Mouse (Mus musculus) liver, embryonic 12.5 days (tissue): Measurements from ENCODE around the gene Sema4c. TPM values are rescaled to one million over a fixed set of nuclear protein-coding genes. Genes with fewer than 3 reads are reported as not detected.

Experiments
- ATAC-seq: fragments of 200-750 bp; cut with Nextera tagmentation; 2 replicates; pipeline ENCODE4 v1.8.0; 2017; ENCODE audit warnings: moderate number of reproducible peaks, mild to moderate bottlenecking, moderate library complexity
- H3K27ac ChIP-seq: fragments of 300-500 bp; sonication (generic); 2 replicates; pipeline ENCODE4 v1.5.1; 2016; ENCODE audit warnings: mild to moderate bottlenecking
- H3K27me3 ChIP-seq: fragments of 300-500 bp; sonication (generic); replicated peaks from 2 replicates; pipeline ENCODE4 v1.6.1; 2016; ENCODE audit warnings: mild to moderate bottlenecking, moderate library complexity
- H3K36me3 ChIP-seq: fragments of 300-500 bp; sonication (generic); 2 replicates; pipeline ENCODE4 v1.6.1; 2016; ENCODE audit warnings: mild to moderate bottlenecking, moderate library complexity
- H3K4me1 ChIP-seq: fragments of 300-500 bp; sonication (generic); 2 replicates; pipeline ENCODE4 v1.6.1; 2016
- H3K4me2 ChIP-seq: fragments of 300-500 bp; sonication (generic); 2 replicates; pipeline ENCODE4 v1.6.1; 2016; ENCODE audit warnings: mild to moderate bottlenecking, moderate library complexity
- H3K4me3 ChIP-seq: fragments of 300-500 bp; sonication (generic); 2 replicates; pipeline ENCODE4 v1.5.1; 2016; ENCODE audit warnings: mild to moderate bottlenecking, moderate library complexity
- H3K9ac ChIP-seq: fragments of 300-500 bp; sonication (generic); 2 replicates; pipeline ENCODE4 v1.6.1; 2016; ENCODE audit warnings: mild to moderate bottlenecking, moderate library complexity
- H3K9me3 ChIP-seq: fragments of 300-500 bp; sonication (generic); replicated peaks from 2 replicates; pipeline ENCODE4 v1.6.1; 2016; ENCODE audit warnings: mild to moderate bottlenecking, moderate library complexity
- WGBS: fragments of 180-500 bp; shearing (Covaris S2); methylation state at CpG from one replicate; pipeline ENCODE4 v1.1.7; 2016; ENCODE audit not compliant: insufficient replicate concordance; 5-methylcytosine and 5-hydroxymethylcytosine counted together
- microRNA-seq: library from miRNA; unstranded; fragments of <30 nt; microRNA quantifications from one replicate; pipeline ENCODE4, GENCODE M21; 2017
- polyA plus RNA-seq: library from polyadenylated mRNA; unstranded; fragments of >200 nt; fragmentation: Nextera tagmentation; extraction: Ambion mirVana; gene quantifications from 2 replicates; pipeline ENCODE4 v1.2.1, GENCODE M21; 2016

Gene Sema4c
- polyA plus RNA-seq, 1 experiment from 2014 or later: 3.9 TPM

GRCm38 (mm10) chr1:36512089-36512965 is 45.8 kb downstream of the Sema4c start:
- H3K4me2 ChIP-seq: peak overlapping the region; percentile 98

GRCm38 (mm10) chr1:36511289-36512021 is 46.7 kb downstream of the Sema4c start, which contains the start of gene Cnnm3:
Cnnm3 (plus strand) TSS chr1:36511867.
- Histone ChIP-seq H3K4me1 (peaks cover 35% of the 10 kb centered on the region), H3K9ac (peak within 1 kb of the TSS; percentile 87), H3K27me3 (no peaks in the 10 kb centered on the region), H3K4me2 (peak within 1 kb of the TSS; percentile 98), H3K27ac (peak within 1 kb of the TSS; percentile 95), H3K9me3 (no peaks in the 10 kb centered on the region), H3K36me3 (peaks cover 17% of the 10 kb centered on the region), H3K4me3 (peak within 1 kb of the TSS; percentile 98)
- WGBS: 1% methylated on average over 50 of the region's 51 CpGs
- peak; percentile 99 for ATAC-seq

More at GRCm38 (mm10) chr1:36512089-36512965, 45.8 kb downstream of the Sema4c start:
- H3K27ac ChIP-seq: peak overlapping the region; percentile 95
- H3K4me1 ChIP-seq: peaks cover 35% of the 10 kb centered on the region
- no peaks in the 10 kb centered on the region for H3K9me3 ChIP-seq
- ATAC-seq: peak; percentile 54
- H3K9ac ChIP-seq: peak overlapping the region; percentile 87
- H3K36me3 ChIP-seq: peaks cover 25% of the 10 kb centered on the region
- WGBS: under 1% methylated on average over 79 of the region's 126 CpGs
- no peaks in the 10 kb centered on the region for H3K27me3 ChIP-seq
- peak overlapping the region; percentile 98 for H3K4me3 ChIP-seq

- Histone ChIP-seq H3K36me3 (no peaks in the 10 kb centered on the region), H3K27me3 (no peaks in the 10 kb centered on the region), H3K9me3 (no peaks in the 10 kb centered on the region), H3K27ac (no peak overlapping the region), H3K4me1 (peaks cover 9% of the 10 kb centered on the region), H3K4me2 (no peak overlapping the region), H3K9ac (no peak overlapping the region), H3K4me3 (no peak overlapping the region)
- no peak for ATAC-seq
- 62% methylated on average over 5 of the region's 5 CpGs for WGBS
Observed at GRCm38 (mm10) chr1:36508238-36508637, 49.9 kb downstream of the Sema4c start.

GRCm38 (mm10) chr1:36501261-36501660 is 56.9 kb downstream of the Sema4c start:
- ATAC-seq: no peak
- H3K4me3 ChIP-seq: no peak overlapping the region

More at GRCm38 (mm10) chr1:36501261-36501660, 56.9 kb downstream of the Sema4c start:
- peaks cover 8% of the 10 kb centered on the region; the same call in 1 of the 2 replicates for H3K36me3 ChIP-seq
- H3K27me3 ChIP-seq: no peaks in the 10 kb centered on the region
- H3K9me3 ChIP-seq: no peaks in the 10 kb centered on the region
- no peak overlapping the region for H3K9ac ChIP-seq
- 3% methylated on average over 3 of the region's 3 CpGs for WGBS
- H3K4me2 ChIP-seq: no peak overlapping the region
- H3K4me1 ChIP-seq: no peaks in the 10 kb centered on the region
- no peak overlapping the region for H3K27ac ChIP-seq

Small RNA genes within 50 kb of the gene (microRNA-seq; reads per million reads assigned to microRNA genes)
- not detected for gene Gm47280

Other genes with a start within 250 kb of the Sema4c start
- 20.3 and 20.7 TPM in 2 replicates for gene Kansl3, start 189.2 kb downstream of the Sema4c start, polyA plus RNA-seq
- 0.35 and 0.37 TPM in 2 replicates for gene Fer1l5, start 186.1 kb downstream of the Sema4c start, polyA plus RNA-seq
- 20.9 and 22.8 TPM in 2 replicates for gene Lman2l, start 113.1 kb downstream of the Sema4c start, polyA plus RNA-seq
- gene Cnnm4, start 86.7 kb downstream of the Sema4c start, polyA plus RNA-seq: 3.8 and 4.0 TPM in 2 replicates
- 1.3 and 1.5 TPM in 2 replicates for gene Cnnm3, start 46.5 kb downstream of the Sema4c start, polyA plus RNA-seq
- 4.0 and 6.9 TPM in 2 replicates for gene Ankrd23, start 21.5 kb downstream of the Sema4c start, polyA plus RNA-seq
- 0.15 and 0.29 TPM in 2 replicates for gene Gm42417, start 18.9 kb downstream of the Sema4c start, polyA plus RNA-seq
- gene Ankrd39, start 10.9 kb downstream of the Sema4c start, polyA plus RNA-seq: 9.0 and 10.5 TPM in 2 replicates
- gene Fam178b, start 124.8 kb upstream of the Sema4c start, polyA plus RNA-seq: 0.20 TPM in 1 of 2 replicates, not detected in the other
- 527 and 538 TPM in 2 replicates for gene Cox5b, start 133.1 kb upstream of the Sema4c start, polyA plus RNA-seq
- gene 4933424G06Rik, start 151.8 kb upstream of the Sema4c start, polyA plus RNA-seq: 0.11 TPM in 1 of 2 replicates, not detected in the other
- 47.2 and 47.9 TPM in 2 replicates for gene Actr1b, start 156.1 kb upstream of the Sema4c start, polyA plus RNA-seq
- not detected in 2 replicates for gene Zap70, start 203.4 kb upstream of the Sema4c start, polyA plus RNA-seq